Mouse (Mus musculus): ENCODE data around the gene Tiam1. TPM values are rescaled to one million over a fixed set of nuclear protein-coding genes. Genes with fewer than 3 reads are reported as not detected.

Tiam1 gene
- polyA plus RNA-seq, 1 experiment from 2014 or later: 16.4 TPM

GRCm38 (mm10) chr16:89763812-89764211 is 379.8 kb downstream of the Tiam1 start:
- DNase-seq (ENCODE audit: low spot score): no peak
- WGBS: 69% methylated on average over 2 of the region's 2 CpGs

GRCm38 (mm10) chr16:89762523-89762922 is 381.0 kb downstream of the Tiam1 start:
- no peaks in the 10 kb centered on the region for H3K27me3 ChIP-seq (ENCODE audit: insufficient read depth, poor library complexity, severe bottlenecking)
- WGBS: 71% methylated on average over 10 of the region's 10 CpGs
- no peaks in the 10 kb centered on the region for H3K9me3 ChIP-seq
- no peaks in the 10 kb centered on the region for H3K4me1 ChIP-seq
- no peak for DNase-seq (ENCODE audit: low spot score)
- H3K36me3 ChIP-seq: no peaks in the 10 kb centered on the region
- H3K27ac ChIP-seq: no peak overlapping the region
- H3K4me3 ChIP-seq: no peak overlapping the region

More at GRCm38 (mm10) chr16:89763812-89764211, 379.8 kb downstream of the Tiam1 start:
- Histone ChIP-seq H3K36me3 (no peaks in the 10 kb centered on the region), H3K27ac (no peak overlapping the region), H3K4me1 (no peaks in the 10 kb centered on the region), H3K9me3 (peaks cover under 1% of the 10 kb centered on the region; the same call in 1 of the 2 replicates), H3K4me3 (no peak overlapping the region), H3K27me3 (ENCODE audit: insufficient read depth, poor library complexity, severe bottlenecking) (no peaks in the 10 kb centered on the region)

- H3K36me3 ChIP-seq: no peaks in the 10 kb centered on the region
- DNase-seq (ENCODE audit: low spot score): no peak
- 60% methylated on average over 8 of the region's 8 CpGs for WGBS
- H3K27me3 ChIP-seq (ENCODE audit: insufficient read depth, poor library complexity, severe bottlenecking): no peaks in the 10 kb centered on the region
- no peak overlapping the region for H3K27ac ChIP-seq
- no peaks in the 10 kb centered on the region for H3K4me1 ChIP-seq
- H3K4me3 ChIP-seq: no peak overlapping the region
- H3K9me3 ChIP-seq: no peaks in the 10 kb centered on the region
These were observed 381.5 kb downstream of the Tiam1 start for GRCm38 (mm10) chr16:89762096-89762495.

GRCm38 (mm10) chr16:89757384-89757783 is 386.2 kb downstream of the Tiam1 start:
- Histone ChIP-seq H3K4me1 (no peaks in the 10 kb centered on the region), H3K9me3 (no peaks in the 10 kb centered on the region), H3K36me3 (no peaks in the 10 kb centered on the region), H3K4me3 (no peak overlapping the region), H3K27me3 (ENCODE audit: insufficient read depth, poor library complexity, severe bottlenecking) (no peaks in the 10 kb centered on the region), H3K27ac (no peak overlapping the region)
- 75% methylated on average over 5 of the region's 5 CpGs for WGBS
- DNase-seq (ENCODE audit: low spot score): no peak

- H3K36me3 ChIP-seq: no peaks in the 10 kb centered on the region
- H3K27ac ChIP-seq: no peak overlapping the region
- no peak overlapping the region for H3K4me3 ChIP-seq
- no peaks in the 10 kb centered on the region; the same call in 1 of the 2 replicates for H3K9me3 ChIP-seq
- H3K27me3 ChIP-seq (ENCODE audit: insufficient read depth, poor library complexity, severe bottlenecking): no peaks in the 10 kb centered on the region
- 76% methylated on average over 3 of the region's 3 CpGs for WGBS
- no peaks in the 10 kb centered on the region for H3K4me1 ChIP-seq
- no peak for DNase-seq (ENCODE audit: low spot score)
These were observed 388.9 kb downstream of the Tiam1 start for GRCm38 (mm10) chr16:89754709-89755108.

GRCm38 (mm10) chr16:89747864-89748263 is 395.7 kb downstream of the Tiam1 start:
- no peaks in the 10 kb centered on the region for H3K36me3 ChIP-seq
- DNase-seq (ENCODE audit: low spot score): no peak
- H3K27ac ChIP-seq: no peak overlapping the region
- H3K4me1 ChIP-seq: no peaks in the 10 kb centered on the region
- H3K9me3 ChIP-seq: no peaks in the 10 kb centered on the region; the same call in 1 of the 2 replicates
- H3K27me3 ChIP-seq (ENCODE audit: insufficient read depth, poor library complexity, severe bottlenecking): no peaks in the 10 kb centered on the region
- no peak overlapping the region for H3K4me3 ChIP-seq
- 56% methylated on average over 2 of the region's 2 CpGs for WGBS

GRCm38 (mm10) chr16:89739559-89739958 is 404.0 kb downstream of the Tiam1 start:
- H3K36me3 ChIP-seq: no peaks in the 10 kb centered on the region
- H3K9me3 ChIP-seq: no peaks in the 10 kb centered on the region
- 47% methylated on average over 2 of the region's 2 CpGs for whole genome bisulfite sequencing
- no peak overlapping the region for H3K27ac ChIP-seq
- no peak overlapping the region for H3K4me3 ChIP-seq
- H3K27me3 ChIP-seq (ENCODE audit: insufficient read depth, poor library complexity, severe bottlenecking): no peaks in the 10 kb centered on the region
- no peaks in the 10 kb centered on the region for H3K4me1 ChIP-seq
- no peak for DNase-seq (ENCODE audit: low spot score)

- no peak overlapping the region for H3K4me3 ChIP-seq
- no peak for DNase-seq (ENCODE audit: low spot score)
- no peaks in the 10 kb centered on the region for H3K36me3 ChIP-seq
- no peaks in the 10 kb centered on the region for H3K27me3 ChIP-seq (ENCODE audit: insufficient read depth, poor library complexity, severe bottlenecking)
- no peak overlapping the region for H3K27ac ChIP-seq
- H3K9me3 ChIP-seq: no peaks in the 10 kb centered on the region
- H3K4me1 ChIP-seq: no peaks in the 10 kb centered on the region
- WGBS: 48% methylated on average over 6 of the region's 6 CpGs
These were observed 404.6 kb downstream of the Tiam1 start for GRCm38 (mm10) chr16:89738963-89739362.

Other genes starting within 250 kb of the Tiam1 start
- gene Sod1, start 77.0 kb upstream of the Tiam1 start, polyA plus RNA-seq (2016; fragmentation: Nextera tagmentation; extraction: Ambion mirVana): 1,054 and 1,279 TPM in 2 replicates
- gene Scaf4, start 140.7 kb upstream of the Tiam1 start, polyA plus RNA-seq (2016; fragmentation: Nextera tagmentation; extraction: Ambion mirVana): 22.1 and 30.4 TPM in 2 replicates
- 20.0 and 22.8 TPM in 2 replicates for gene Hunk, start 242.2 kb upstream of the Tiam1 start, polyA plus RNA-seq (2016; fragmentation: Nextera tagmentation; extraction: Ambion mirVana)

Data from heart, embryonic 10.5 days (tissue).